Mouse (Mus musculus): ENCODE data around the gene Rilp.

DNA sequence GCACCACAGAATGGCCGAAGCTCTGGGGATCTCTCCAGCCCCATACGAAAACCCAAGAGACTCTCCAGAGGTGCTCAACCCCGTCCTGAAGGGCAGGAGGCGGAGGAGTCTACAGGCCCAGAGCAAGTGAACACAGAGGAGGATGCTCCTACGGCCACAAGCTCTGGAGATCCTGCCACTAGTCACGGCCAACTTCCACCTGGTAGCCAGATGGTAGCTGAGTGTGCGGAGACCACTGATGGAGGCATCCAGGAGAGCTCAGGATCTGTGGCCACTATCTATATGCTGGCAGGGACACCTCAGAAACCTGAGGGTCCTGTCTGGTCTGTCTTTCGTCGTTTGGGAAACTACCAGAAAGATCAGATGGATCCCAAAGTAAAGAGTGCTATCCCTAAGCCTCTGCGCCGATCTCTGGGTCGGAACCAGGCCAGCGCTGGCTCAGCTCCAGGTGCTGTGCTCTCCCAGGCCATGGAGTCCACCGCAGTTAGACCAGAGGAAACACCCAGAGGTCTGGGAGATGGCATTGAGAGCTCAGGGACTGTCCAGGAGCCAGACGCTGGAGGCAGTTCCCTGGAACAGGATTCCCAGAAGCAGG, 15.7 kb downstream of the Rilp start:
- TF ChIP-seq POLR2A (IDR thresholded peaks at IDR 0.05; ENCODE audit: low read depth, low read length) (no peak), CTCF (IDR thresholded peaks at IDR 0.05; ENCODE audit: borderline replicate concordance, insufficient read depth, low read length) (no peak)
